Mouse (Mus musculus): ENCODE data around the gene Odf3l2. TPM values are rescaled to one million over a fixed set of nuclear protein-coding genes. Genes with fewer than 3 reads are reported as not detected.
A peak's percentile ranks its signal among the peaks of the same experiment; 100 is the strongest.

The Odf3l2 gene
- polyA plus RNA-seq, 1 experiment = not detected

GRCm38 (mm10) chr10:79638486-79639204 is 6.9 kb downstream of the Odf3l2 start:
- H3K4me1 ChIP-seq (ENCODE audit: control insufficient read depth, insufficient read depth, insufficient read length, low read length) = no peaks in the 10 kb centered on the region
- WGBS = 8% methylated on average over 23 of the region's 23 CpGs
- H3K27me3 ChIP-seq (ENCODE audit: control insufficient read depth, insufficient read depth, low read length) = peaks cover 30% of the 10 kb centered on the region
- no peak; the same call in 1 of the 2 replicates for TF ChIP-seq POLR2A (IDR thresholded peaks at IDR 0.05; ENCODE audit: low read depth, low read length)
- TF ChIP-seq CTCF (IDR thresholded peaks at IDR 0.05; ENCODE audit: extremely low read depth, insufficient read length, insufficient replicate concordance, low read depth, low read length) = no peak
- peak overlapping the region; percentile 17; the same call in 1 of the 2 replicates for H3K4me3 ChIP-seq (ENCODE audit: low read depth, low read length)
- H3K36me3 ChIP-seq (ENCODE audit: control insufficient read depth, insufficient read depth, low read length) = no peaks in the 10 kb centered on the region
- H3K27ac ChIP-seq (ENCODE audit: insufficient read depth, low read depth, low read length) = no peak overlapping the region

- H3K4me3 ChIP-seq (ENCODE audit: low read depth, low read length) = peak within 1 kb of the TSS; percentile 55
- TF ChIP-seq POLR2A (IDR thresholded peaks at IDR 0.05; ENCODE audit: low read depth, low read length) = no peak
- TF ChIP-seq CTCF (IDR thresholded peaks at IDR 0.05; ENCODE audit: extremely low read depth, insufficient read length, insufficient replicate concordance, low read depth, low read length) = no peak
- no peaks in the 10 kb centered on the region for H3K36me3 ChIP-seq (ENCODE audit: control insufficient read depth, insufficient read depth, low read length)
- H3K4me1 ChIP-seq (ENCODE audit: control insufficient read depth, insufficient read depth, insufficient read length, low read length) = no peaks in the 10 kb centered on the region
- no peak within 1 kb of the TSS for H3K27ac ChIP-seq (ENCODE audit: insufficient read depth, low read depth, low read length)
- 2% methylated on average over 116 of the region's 116 CpGs for WGBS
- H3K27me3 ChIP-seq (ENCODE audit: control insufficient read depth, insufficient read depth, low read length) = peaks cover 30% of the 10 kb centered on the region
Observed at GRCm38 (mm10) chr10:79637128-79638110, 8.1 kb downstream of the Odf3l2 start, which contains the start of gene Shc2. Gene Shc2 (minus strand): TSS chr10:79637918.

GRCm38 (mm10) chr10:79636287-79636686 is 9.3 kb downstream of the Odf3l2 start:
- no peak overlapping the region for H3K4me3 ChIP-seq (ENCODE audit: low read depth, low read length)
- H3K4me1 ChIP-seq (ENCODE audit: control insufficient read depth, insufficient read depth, insufficient read length, low read length) = no peaks in the 10 kb centered on the region
- no peaks in the 10 kb centered on the region for H3K36me3 ChIP-seq (ENCODE audit: control insufficient read depth, insufficient read depth, low read length)
- TF ChIP-seq POLR2A (IDR thresholded peaks at IDR 0.05; ENCODE audit: low read depth, low read length) (no peak), CTCF (IDR thresholded peaks at IDR 0.05; ENCODE audit: extremely low read depth, insufficient read length, insufficient replicate concordance, low read depth, low read length) (no peak)
- H3K27me3 ChIP-seq (ENCODE audit: control insufficient read depth, insufficient read depth, low read length) = peaks cover 30% of the 10 kb centered on the region
- no peak overlapping the region for H3K27ac ChIP-seq (ENCODE audit: insufficient read depth, low read depth, low read length)
- WGBS = 79% methylated on average over 8 of the region's 8 CpGs

- TF ChIP-seq POLR2A (IDR thresholded peaks at IDR 0.05; ENCODE audit: low read depth, low read length) (no peak), CTCF (IDR thresholded peaks at IDR 0.05; ENCODE audit: extremely low read depth, insufficient read length, insufficient replicate concordance, low read depth, low read length) (no peak)
- Histone ChIP-seq H3K4me1 (ENCODE audit: control insufficient read depth, insufficient read depth, insufficient read length, low read length) (no peaks in the 10 kb centered on the region), H3K36me3 (ENCODE audit: control insufficient read depth, insufficient read depth, low read length) (no peaks in the 10 kb centered on the region), H3K4me3 (ENCODE audit: low read depth, low read length) (no peak overlapping the region), H3K27ac (ENCODE audit: insufficient read depth, low read depth, low read length) (no peak overlapping the region), H3K27me3 (ENCODE audit: control insufficient read depth, insufficient read depth, low read length) (peaks cover 14% of the 10 kb centered on the region)
- 75% methylated on average over 17 of the region's 17 CpGs for WGBS
Observed at GRCm38 (mm10) chr10:79633006-79633777, 12.3 kb downstream of the Odf3l2 start.

- Histone ChIP-seq H3K36me3 (ENCODE audit: control insufficient read depth, insufficient read depth, low read length) (no peaks in the 10 kb centered on the region), H3K4me1 (ENCODE audit: control insufficient read depth, insufficient read depth, insufficient read length, low read length) (no peaks in the 10 kb centered on the region), H3K4me3 (ENCODE audit: low read depth, low read length) (no peak overlapping the region), H3K27ac (ENCODE audit: insufficient read depth, low read depth, low read length) (no peak overlapping the region), H3K27me3 (ENCODE audit: control insufficient read depth, insufficient read depth, low read length) (no peaks in the 10 kb centered on the region)
- TF ChIP-seq POLR2A (IDR thresholded peaks at IDR 0.05; ENCODE audit: low read depth, low read length) = no peak
- no peak for TF ChIP-seq CTCF (IDR thresholded peaks at IDR 0.05; ENCODE audit: extremely low read depth, insufficient read length, insufficient replicate concordance, low read depth, low read length)
- WGBS = 71% methylated on average over 4 of the region's 4 CpGs
Observed at GRCm38 (mm10) chr10:79631432-79631831, 14.1 kb downstream of the Odf3l2 start.

GRCm38 (mm10) chr10:79628377-79628776 is 17.2 kb downstream of the Odf3l2 start:
- WGBS = 83% methylated on average over 5 of the region's 5 CpGs
- no peaks in the 10 kb centered on the region for H3K27me3 ChIP-seq (ENCODE audit: control insufficient read depth, insufficient read depth, low read length)
- no peak overlapping the region for H3K4me3 ChIP-seq (ENCODE audit: low read depth, low read length)
- no peaks in the 10 kb centered on the region for H3K36me3 ChIP-seq (ENCODE audit: control insufficient read depth, insufficient read depth, low read length)
- no peak overlapping the region for H3K27ac ChIP-seq (ENCODE audit: insufficient read depth, low read depth, low read length)
- TF ChIP-seq CTCF (IDR thresholded peaks at IDR 0.05; ENCODE audit: extremely low read depth, insufficient read length, insufficient replicate concordance, low read depth, low read length) (no peak), POLR2A (IDR thresholded peaks at IDR 0.05; ENCODE audit: low read depth, low read length) (no peak)
- no peaks in the 10 kb centered on the region for H3K4me1 ChIP-seq (ENCODE audit: control insufficient read depth, insufficient read depth, insufficient read length, low read length)
